Mouse (Mus musculus) forebrain, embryonic 14.5 days (tissue): ENCODE measurements around the gene Gm2000. TPM values are rescaled to one million over a fixed set of nuclear protein-coding genes. Genes with fewer than 3 reads are reported as not detected.

Experiments used
- polyA plus RNA-seq: library from polyadenylated mRNA; unstranded; fragments of >200 nt; fragmentation: Nextera tagmentation; extraction: Ambion mirVana; gene quantifications from 2 replicates; pipeline ENCODE4 v1.2.1, GENCODE M21; 2014

The Gm2000 gene
- polyA plus RNA-seq, 1 experiment from 2014 or later, result 817 TPM

Other genes starting within 250 kb of the Gm2000 start
- 1.8 TPM in 2 replicates for gene Fam163a, start 161.0 kb upstream of the Gm2000 start, polyA plus RNA-seq
- 0.20 and 0.38 TPM in 2 replicates for gene Tdrd5, start 62.4 kb upstream of the Gm2000 start, polyA plus RNA-seq
- 0.51 and 0.82 TPM in 2 replicates for gene Nphs2, start 55.3 kb upstream of the Gm2000 start, polyA plus RNA-seq
- 0.13 and 0.43 TPM in 2 replicates for gene Axdnd1, start 55.1 kb downstream of the Gm2000 start, polyA plus RNA-seq
- 11.9 and 12.6 TPM in 2 replicates for gene Soat1, start 108.3 kb downstream of the Gm2000 start, polyA plus RNA-seq
- gene Gm10031, start 158.0 kb downstream of the Gm2000 start, polyA plus RNA-seq, result 0.67 and 1.0 TPM in 2 replicates
- 5.7 and 8.0 TPM in 2 replicates for gene Abl2, start 192.7 kb downstream of the Gm2000 start, polyA plus RNA-seq